Mouse (Mus musculus) kidney, postnatal 25 days (tissue): ENCODE measurements around the gene Gm10778.
"Not testable (repeated sequence)": the region's sequence is repeated elsewhere in the genome, so short reads cannot be mapped to it uniquely, and the experiment has no call there.

Experiments
- DNase-seq, 2 experiments: peaks; one replicate each; pipeline ENCODE4 v3.0.0; 2021; ENCODE audit warnings: mixed read lengths in 2 of 2

Gm10778 gene

GRCm38 (mm10) chr10:81628390-81628789 is 20.5 kb upstream of the Gm10778 start, which contains the start of gene Ankrd24:
TSS of gene Ankrd24 (plus strand) at chr10:81628540.
- no peak for DNase-seq

GRCm38 (mm10) chr10:81633253-81634099 is 15.4 kb upstream of the Gm10778 start:
- DNase-seq, result peak; percentile 90 to 93

- no peak for DNase-seq
Measured at GRCm38 (mm10) chr10:81636338-81636737, 12.5 kb upstream of the Gm10778 start.

GRCm38 (mm10) chr10:81638101-81638500 is 10.8 kb upstream of the Gm10778 start:
- DNase-seq, result peak in 1 of 2 experiments; percentile 28

- peak in 1 of 2 experiments; percentile 56 for DNase-seq
Measured at GRCm38 (mm10) chr10:81640825-81641224, 8.0 kb upstream of the Gm10778 start.

- peak in 1 of 2 experiments; percentile 30 for DNase-seq
Measured at GRCm38 (mm10) chr10:81641566-81641965, 7.3 kb upstream of the Gm10778 start.

- DNase-seq, result peak in 1 of 2 experiments; percentile 45
Measured at GRCm38 (mm10) chr10:81641978-81642647, 6.7 kb upstream of the Gm10778 start.

- DNase-seq, result peak in 1 of 2 experiments; percentile 39
Measured at GRCm38 (mm10) chr10:81642648-81643448, 6.0 kb upstream of the Gm10778 start.

- peak; percentile 96 to 99 for DNase-seq
Measured at GRCm38 (mm10) chr10:81643449-81644055, 5.3 kb upstream of the Gm10778 start.

- DNase-seq, result no peak
Measured at GRCm38 (mm10) chr10:81644162-81644561, 4.7 kb upstream of the Gm10778 start.

- peak in 1 of 2 experiments; percentile 30 for DNase-seq
Measured at GRCm38 (mm10) chr10:81644716-81645115, 4.1 kb upstream of the Gm10778 start.

- peak in 1 of 2 experiments; percentile 5 for DNase-seq
Measured at GRCm38 (mm10) chr10:81645391-81645790, 3.5 kb upstream of the Gm10778 start.

GRCm38 (mm10) chr10:81646015-81646555 is 2.8 kb upstream of the Gm10778 start:
- peak; percentile 42 to 65 for DNase-seq

- DNase-seq, result peak in 1 of 2 experiments; percentile 23
Measured at GRCm38 (mm10) chr10:81655178-81655577, 6.3 kb downstream of the Gm10778 start.

- peak in 1 of 2 experiments; percentile 25 for DNase-seq
Measured at GRCm38 (mm10) chr10:81656174-81656573, 7.3 kb downstream of the Gm10778 start.

GRCm38 (mm10) chr10:81687114-81687513 is 38.3 kb downstream of the Gm10778 start:
- DNase-seq, result not testable (repeated sequence)

GRCm38 (mm10) chr10:81704531-81705301 is 55.9 kb downstream of the Gm10778 start, which contains the start of gene Zfp433:
TSS of gene Zfp433 (plus strand) at chr10:81704825.
- not testable (repeated sequence) for DNase-seq
